Mouse (Mus musculus): ENCODE measurements around the gene Pdzd8. TPM values are rescaled to one million over a fixed set of nuclear protein-coding genes. Genes with fewer than 3 reads are reported as not detected.

The Pdzd8 gene
- polyA plus RNA-seq, 1 experiment: 7.3 TPM

- H3ac ChIP-seq (ENCODE audit: control insufficient read depth, insufficient read length, low read depth): no peak overlapping the region
- H3K27me3 ChIP-seq (ENCODE audit: control insufficient read depth, insufficient read depth, insufficient read length): peaks cover 26% of the 10 kb centered on the region
- H3K79me2 ChIP-seq (ENCODE audit: control insufficient read depth, insufficient read depth): no peaks in the 10 kb centered on the region
- no peak for TF ChIP-seq MYOG (IDR thresholded peaks at IDR 0.05; ENCODE audit: control insufficient read depth, extremely low read depth, insufficient read length)
- no peak for TF ChIP-seq CTCF (IDR thresholded peaks at IDR 0.05; ENCODE audit: control insufficient read depth, insufficient read depth, insufficient read length)
- no peak for TF ChIP-seq USF1 (IDR thresholded peaks at IDR 0.05; ENCODE audit: low read depth)
- no peak for TF ChIP-seq CEBPB (IDR thresholded peaks at IDR 0.05; ENCODE audit: low read depth)
- TF ChIP-seq FOSL1 (IDR thresholded peaks at IDR 0.05; ENCODE audit: insufficient read depth, low read length, poor library complexity, severe bottlenecking): no peak
- TF ChIP-seq MYOD1 (IDR thresholded peaks at IDR 0.05; ENCODE audit: control insufficient read depth, insufficient read length, low read depth): no peak
- TF ChIP-seq MAX (IDR thresholded peaks at IDR 0.05): no peak
- H3K4me3 ChIP-seq (ENCODE audit: insufficient read depth, poor library complexity, severe bottlenecking): no peak overlapping the region
- no peaks in the 10 kb centered on the region for H3K36me3 ChIP-seq (ENCODE audit: control insufficient read depth, insufficient read depth)
- no peaks in the 10 kb centered on the region for H3K79me3 ChIP-seq (ENCODE audit: low read depth)
Observed at GRCm38 (mm10) chr19:59360486-59360896, 14.9 kb upstream of the Pdzd8 start.

- Histone ChIP-seq H3K27me3 (ENCODE audit: control insufficient read depth, insufficient read depth, insufficient read length) (peaks cover 36% of the 10 kb centered on the region), H3K79me3 (ENCODE audit: low read depth) (no peaks in the 10 kb centered on the region), H3K79me2 (ENCODE audit: control insufficient read depth, insufficient read depth) (no peaks in the 10 kb centered on the region), H3ac (ENCODE audit: control insufficient read depth, insufficient read length, low read depth) (no peak overlapping the region), H3K36me3 (ENCODE audit: control insufficient read depth, insufficient read depth) (no peaks in the 10 kb centered on the region), H3K4me3 (ENCODE audit: insufficient read depth, poor library complexity, severe bottlenecking) (no peak overlapping the region)
- no peak for TF ChIP-seq MYOG (IDR thresholded peaks at IDR 0.05; ENCODE audit: control insufficient read depth, extremely low read depth, insufficient read length)
- no peak for TF ChIP-seq USF1 (IDR thresholded peaks at IDR 0.05; ENCODE audit: low read depth)
- no peak for TF ChIP-seq MAX (IDR thresholded peaks at IDR 0.05)
- no peak for TF ChIP-seq FOSL1 (IDR thresholded peaks at IDR 0.05; ENCODE audit: insufficient read depth, low read length, poor library complexity, severe bottlenecking)
- TF ChIP-seq CTCF (IDR thresholded peaks at IDR 0.05; ENCODE audit: control insufficient read depth, insufficient read depth, insufficient read length): no peak
- TF ChIP-seq CEBPB (IDR thresholded peaks at IDR 0.05; ENCODE audit: low read depth): no peak
Observed at GRCm38 (mm10) chr19:59359202-59359601, 13.6 kb upstream of the Pdzd8 start.

DNA sequence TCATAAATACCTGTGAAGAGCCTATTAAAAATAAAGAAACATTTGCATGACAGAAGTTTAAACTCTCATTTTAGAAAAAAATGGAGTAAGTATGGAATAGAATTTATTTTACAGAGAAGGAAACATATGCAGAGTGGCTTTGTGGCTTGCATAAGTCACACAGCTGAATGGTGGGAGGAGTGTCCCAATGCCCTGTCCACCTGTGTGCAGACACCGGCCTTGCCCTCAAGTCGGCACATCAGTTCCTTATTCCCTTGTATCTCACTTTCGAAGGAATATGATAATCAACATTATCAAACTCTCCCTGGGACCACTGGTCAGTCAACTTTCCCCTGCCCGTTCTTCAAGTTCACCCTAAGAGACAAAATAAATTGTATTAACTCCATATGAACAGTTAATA, 12.3 kb upstream of the Pdzd8 start:
- H3ac ChIP-seq (ENCODE audit: control insufficient read depth, insufficient read length, low read depth): no peak overlapping the region
- no peak for TF ChIP-seq CTCF (IDR thresholded peaks at IDR 0.05; ENCODE audit: control insufficient read depth, insufficient read depth, insufficient read length)
- TF ChIP-seq USF1 (IDR thresholded peaks at IDR 0.05; ENCODE audit: low read depth): no peak
- no peak for TF ChIP-seq MAX (IDR thresholded peaks at IDR 0.05)
- no peak for TF ChIP-seq MYOG (IDR thresholded peaks at IDR 0.05; ENCODE audit: control insufficient read depth, extremely low read depth, insufficient read length)
- no peak for TF ChIP-seq MYOD1 (IDR thresholded peaks at IDR 0.05; ENCODE audit: control insufficient read depth, insufficient read length, low read depth)
- no peak for TF ChIP-seq CEBPB (IDR thresholded peaks at IDR 0.05; ENCODE audit: low read depth)
- TF ChIP-seq FOSL1 (IDR thresholded peaks at IDR 0.05; ENCODE audit: insufficient read depth, low read length, poor library complexity, severe bottlenecking): no peak
- peaks cover 35% of the 10 kb centered on the region for H3K27me3 ChIP-seq (ENCODE audit: control insufficient read depth, insufficient read depth, insufficient read length)
- no peaks in the 10 kb centered on the region for H3K36me3 ChIP-seq (ENCODE audit: control insufficient read depth, insufficient read depth)
- H3K79me2 ChIP-seq (ENCODE audit: control insufficient read depth, insufficient read depth): no peaks in the 10 kb centered on the region
- no peak overlapping the region for H3K4me3 ChIP-seq (ENCODE audit: insufficient read depth, poor library complexity, severe bottlenecking)
- no peaks in the 10 kb centered on the region for H3K79me3 ChIP-seq (ENCODE audit: low read depth)

DNA sequence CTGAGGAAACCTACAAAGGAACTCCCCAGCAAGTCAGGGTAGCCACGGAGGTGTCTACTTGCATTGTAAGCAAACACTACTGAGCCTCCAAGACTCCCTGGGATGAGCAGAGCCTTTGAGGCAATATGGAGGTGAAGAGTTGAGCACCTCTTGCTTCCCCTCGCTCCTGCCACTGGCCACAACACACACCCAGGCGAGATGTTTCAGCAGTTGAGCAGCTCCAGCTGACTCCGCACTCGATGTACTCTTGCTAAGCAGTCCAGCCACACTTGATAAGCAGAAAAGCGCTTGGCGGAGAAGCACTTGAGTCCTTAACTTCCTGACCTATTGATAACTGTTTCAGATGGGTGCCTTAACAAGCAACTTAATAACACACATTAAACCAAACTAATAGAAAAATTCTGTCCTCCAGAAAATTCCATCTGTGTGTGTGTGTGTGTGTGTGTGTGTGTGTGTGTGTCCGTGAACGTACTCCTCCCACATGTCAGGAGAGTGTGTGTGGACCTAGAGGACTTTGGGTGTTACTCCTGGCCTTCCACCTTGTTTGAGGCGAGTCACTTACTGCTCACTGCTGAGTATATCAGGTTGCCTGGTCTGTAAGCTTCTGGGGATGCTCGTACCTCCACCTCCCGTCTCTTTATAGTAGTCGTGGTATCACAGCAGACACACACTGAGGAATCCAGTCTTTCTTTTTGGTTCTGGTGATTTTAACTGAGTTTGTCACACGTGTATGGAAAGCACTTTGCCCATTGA, 11.4 kb upstream of the Pdzd8 start:
- TF ChIP-seq CEBPB (IDR thresholded peaks at IDR 0.05; ENCODE audit: low read depth) (no peak), USF1 (IDR thresholded peaks at IDR 0.05; ENCODE audit: low read depth) (no peak), MYOD1 (IDR thresholded peaks at IDR 0.05; ENCODE audit: control insufficient read depth, insufficient read length, low read depth) (no peak), MYOG (IDR thresholded peaks at IDR 0.05; ENCODE audit: control insufficient read depth, extremely low read depth, insufficient read length) (no peak), MAX (IDR thresholded peaks at IDR 0.05) (no peak), FOSL1 (IDR thresholded peaks at IDR 0.05; ENCODE audit: insufficient read depth, low read length, poor library complexity, severe bottlenecking) (no peak), CTCF (IDR thresholded peaks at IDR 0.05; ENCODE audit: control insufficient read depth, insufficient read depth, insufficient read length) (no peak)
- H3K4me3 ChIP-seq (ENCODE audit: insufficient read depth, poor library complexity, severe bottlenecking): no peak overlapping the region
- H3K79me2 ChIP-seq (ENCODE audit: control insufficient read depth, insufficient read depth): no peaks in the 10 kb centered on the region
- no peak overlapping the region for H3ac ChIP-seq (ENCODE audit: control insufficient read depth, insufficient read length, low read depth)
- no peaks in the 10 kb centered on the region for H3K79me3 ChIP-seq (ENCODE audit: low read depth)
- H3K27me3 ChIP-seq (ENCODE audit: control insufficient read depth, insufficient read depth, insufficient read length): peaks cover 36% of the 10 kb centered on the region
- H3K36me3 ChIP-seq (ENCODE audit: control insufficient read depth, insufficient read depth): no peaks in the 10 kb centered on the region

DNA sequence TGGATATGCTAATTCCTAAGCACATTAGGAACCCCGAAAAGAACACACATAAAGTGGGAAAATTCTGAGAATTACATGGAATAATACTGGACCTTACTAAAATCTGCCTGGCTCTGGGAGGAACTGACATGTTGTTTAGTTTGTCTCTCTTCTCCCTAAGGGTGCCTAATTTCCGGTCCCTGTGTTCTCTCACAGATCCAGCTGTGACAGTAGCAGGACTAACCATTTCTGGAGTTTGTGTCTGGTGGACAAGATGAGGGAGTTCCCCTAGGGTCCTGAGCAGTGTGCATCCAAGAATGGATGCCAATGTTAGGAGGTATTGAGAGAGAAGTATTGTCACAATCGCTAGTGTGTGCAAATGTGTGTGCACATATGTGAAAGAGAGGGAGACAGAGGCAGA, 10.8 kb upstream of the Pdzd8 start:
- Histone ChIP-seq H3K27me3 (ENCODE audit: control insufficient read depth, insufficient read depth, insufficient read length) (peaks cover 36% of the 10 kb centered on the region), H3K79me3 (ENCODE audit: low read depth) (no peaks in the 10 kb centered on the region), H3K4me3 (ENCODE audit: insufficient read depth, poor library complexity, severe bottlenecking) (no peak overlapping the region), H3ac (ENCODE audit: control insufficient read depth, insufficient read length, low read depth) (no peak overlapping the region), H3K79me2 (ENCODE audit: control insufficient read depth, insufficient read depth) (no peaks in the 10 kb centered on the region), H3K36me3 (ENCODE audit: control insufficient read depth, insufficient read depth) (no peaks in the 10 kb centered on the region)
- TF ChIP-seq MYOG (IDR thresholded peaks at IDR 0.05; ENCODE audit: control insufficient read depth, extremely low read depth, insufficient read length) (no peak), CEBPB (IDR thresholded peaks at IDR 0.05; ENCODE audit: low read depth) (no peak), MAX (IDR thresholded peaks at IDR 0.05) (no peak), MYOD1 (IDR thresholded peaks at IDR 0.05; ENCODE audit: control insufficient read depth, insufficient read length, low read depth) (no peak), CTCF (IDR thresholded peaks at IDR 0.05; ENCODE audit: control insufficient read depth, insufficient read depth, insufficient read length) (no peak), USF1 (IDR thresholded peaks at IDR 0.05; ENCODE audit: low read depth) (no peak), FOSL1 (IDR thresholded peaks at IDR 0.05; ENCODE audit: insufficient read depth, low read length, poor library complexity, severe bottlenecking) (no peak)
